Mouse (Mus musculus): ENCODE results near the gene Npc1l1.
"Not testable (repeated sequence)": the region's sequence is repeated elsewhere in the genome, so short reads cannot be mapped to it uniquely, and the experiment has no call there.

Gene Npc1l1

DNA sequence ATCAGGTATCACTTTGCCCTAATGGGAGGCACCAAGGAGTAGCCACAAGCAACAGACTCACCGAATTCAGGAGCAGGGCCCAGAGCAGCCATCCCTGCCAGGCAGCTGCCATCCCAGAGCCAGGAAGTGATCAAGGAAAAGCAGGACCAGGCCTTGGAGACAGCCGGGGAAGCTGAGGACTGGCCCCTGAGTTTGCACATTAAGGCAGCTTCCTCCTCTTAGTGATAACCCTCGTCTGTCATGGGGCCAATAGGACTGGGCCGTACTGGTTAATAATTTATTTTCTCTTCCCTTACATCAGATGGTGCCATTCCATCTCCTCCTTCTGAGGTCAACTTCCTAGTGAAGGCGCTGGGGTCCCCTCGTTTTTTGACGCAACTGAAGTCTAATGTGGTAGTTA is at the start of gene Npc1l1:
TSS of gene Npc1l1 (minus strand) at position 132 of the 400 bp plus-strand sequence.
- no peak for DNase-seq

DNA sequence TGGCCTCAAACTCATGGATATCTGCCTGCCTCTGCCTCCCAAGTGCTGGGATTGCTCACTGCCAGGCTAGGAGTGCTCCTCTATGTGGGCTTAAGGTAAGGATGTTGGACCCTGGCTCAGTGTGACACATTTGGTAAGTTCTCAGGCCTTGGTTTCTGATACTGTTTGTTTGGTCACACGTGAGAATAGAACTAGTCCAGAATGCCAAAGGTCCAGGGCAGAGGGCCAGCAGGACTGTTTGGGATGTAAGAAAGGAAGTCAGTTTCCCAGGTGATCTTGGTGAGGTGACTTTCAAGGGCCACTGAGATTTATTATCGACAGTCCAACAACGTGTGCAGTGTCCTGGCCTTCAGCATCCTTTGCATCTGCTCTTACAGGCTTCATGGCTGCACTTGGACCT is 46.5 kb upstream of the Npc1l1 start:
- DNase-seq: no peak

DNA sequence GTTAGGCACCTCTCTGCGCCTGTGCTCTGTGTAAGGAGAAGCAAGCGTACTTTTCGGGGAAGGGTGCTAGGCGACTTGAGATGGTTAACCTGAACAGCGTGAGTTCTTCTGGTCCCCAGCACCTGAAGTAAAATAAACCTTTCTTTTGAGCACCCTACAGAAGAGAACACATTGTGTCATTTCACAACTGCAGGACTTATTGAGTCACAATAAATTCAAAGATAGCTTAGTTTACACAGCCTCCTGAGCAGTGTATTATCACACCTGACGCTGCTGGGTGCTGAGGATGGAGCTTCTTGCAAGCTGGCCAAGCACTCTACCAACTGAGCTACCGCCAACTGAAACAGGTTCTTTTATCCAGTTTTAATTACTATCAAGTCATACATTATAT is 45.1 kb upstream of the Npc1l1 start:
- no peak for DNase-seq

- DNase-seq: peak; percentile 99
Measured at GRCm38 (mm10) chr11:6274387-6275093, 44.6 kb upstream of the Npc1l1 start, which contains the start of gene Tmed4. Tmed4 (minus strand) TSS chr11:6274870.

GRCm38 (mm10) chr11:6273607-6274006 is 43.7 kb upstream of the Npc1l1 start:
- DNase-seq: no peak

- DNase-seq: peak; percentile 98
Measured at GRCm38 (mm10) chr11:6267320-6268254, 37.6 kb upstream of the Npc1l1 start, which contains the start of gene Ddx56. Ddx56 (minus strand) TSS chr11:6267772.

GRCm38 (mm10) chr11:6266621-6267020 is 36.7 kb upstream of the Npc1l1 start:
- DNase-seq: no peak

- peak; percentile 82 for DNase-seq
Measured at GRCm38 (mm10) chr11:6261434-6262082, 31.6 kb upstream of the Npc1l1 start.

DNA sequence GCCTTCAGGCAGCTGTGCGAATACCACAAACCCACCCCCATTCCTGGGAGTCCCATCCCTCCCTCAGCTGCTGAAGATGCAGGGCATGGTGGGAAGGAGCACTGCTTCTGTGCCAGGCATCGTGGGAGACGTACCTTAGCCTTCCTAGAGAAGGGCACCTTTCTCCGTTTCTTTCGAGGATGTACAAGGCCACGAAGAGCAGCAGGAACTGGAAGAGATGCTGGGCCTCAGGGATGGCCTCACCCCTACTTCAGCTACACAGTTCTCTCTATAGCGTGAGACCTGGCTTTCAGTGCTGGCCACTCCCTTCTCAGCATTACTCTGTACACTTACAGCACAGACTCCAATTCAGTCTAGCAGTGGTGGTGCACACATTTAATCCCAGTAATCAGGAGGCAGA is 29.5 kb upstream of the Npc1l1 start:
- DNase-seq: no peak

DNA sequence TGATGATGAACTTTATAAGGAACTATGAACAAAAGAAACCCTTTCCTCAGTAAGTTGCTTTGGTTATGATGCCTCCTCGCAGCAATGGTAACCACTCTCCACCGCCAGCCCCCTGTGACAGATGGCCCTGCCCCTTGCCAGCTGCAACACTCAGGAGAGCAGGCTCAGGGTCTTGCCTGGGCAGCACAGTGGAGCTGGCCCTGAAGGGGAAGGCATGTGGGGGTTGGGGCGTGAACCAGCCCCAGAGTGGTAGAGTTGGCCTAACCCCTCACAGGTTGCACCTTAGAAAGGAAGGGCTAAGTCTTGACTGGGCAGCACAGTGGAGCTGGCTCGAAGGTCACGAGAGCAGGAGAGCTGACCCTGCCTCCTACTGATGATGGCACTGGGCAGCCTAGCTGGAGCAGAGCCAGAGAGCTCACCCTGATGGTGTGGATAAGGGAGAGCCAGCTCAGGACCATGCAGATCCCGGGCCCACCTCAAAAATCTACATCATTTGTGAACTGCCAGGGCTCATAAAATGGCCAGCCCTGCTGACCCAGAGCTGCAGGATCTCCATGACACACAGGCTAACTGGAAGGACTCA is 26.6 kb upstream of the Npc1l1 start:
- no peak for DNase-seq

- DNase-seq: not testable (repeated sequence)
Measured at GRCm38 (mm10) chr11:6254602-6255001, 24.7 kb upstream of the Npc1l1 start.

DNA sequence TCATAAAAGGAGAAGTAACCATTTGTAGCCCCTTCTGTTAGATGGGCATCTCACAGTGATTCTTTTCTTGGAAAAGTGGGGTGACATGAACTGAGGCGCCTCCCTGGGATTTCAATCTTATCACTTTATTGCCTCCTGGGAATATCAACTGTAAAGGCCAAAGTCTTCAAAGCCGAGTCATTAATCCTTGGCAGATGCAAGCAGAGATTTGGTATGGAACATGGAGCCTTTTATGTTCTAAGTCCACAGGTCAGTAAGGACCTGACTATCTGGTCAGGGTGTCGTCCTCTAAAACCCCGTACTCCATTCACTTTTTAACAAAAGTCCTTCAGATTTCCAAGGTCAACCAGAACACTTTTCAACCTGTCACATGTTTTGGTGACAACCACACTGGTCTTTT is 22.9 kb upstream of the Npc1l1 start:
- no peak for DNase-seq

DNA sequence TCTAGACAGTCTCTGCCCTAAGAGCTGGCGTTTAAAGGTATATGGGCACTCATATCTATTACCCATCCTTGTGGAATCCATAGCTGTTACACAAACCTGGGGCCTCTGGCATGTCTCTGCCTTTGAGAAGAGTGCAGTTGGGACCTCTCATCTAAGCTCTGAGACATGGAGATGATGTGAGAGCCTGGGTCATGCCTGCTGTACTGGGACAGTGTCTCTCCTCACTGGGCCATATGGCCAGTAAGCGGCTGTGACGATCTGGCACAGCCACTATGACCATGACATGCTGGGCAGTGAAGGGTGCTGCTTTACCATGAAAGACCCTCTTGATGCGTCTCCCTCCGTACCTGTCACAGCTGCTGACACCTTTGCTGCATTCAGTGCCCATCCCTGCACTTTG is 22.3 kb upstream of the Npc1l1 start:
- no peak for DNase-seq

DNA sequence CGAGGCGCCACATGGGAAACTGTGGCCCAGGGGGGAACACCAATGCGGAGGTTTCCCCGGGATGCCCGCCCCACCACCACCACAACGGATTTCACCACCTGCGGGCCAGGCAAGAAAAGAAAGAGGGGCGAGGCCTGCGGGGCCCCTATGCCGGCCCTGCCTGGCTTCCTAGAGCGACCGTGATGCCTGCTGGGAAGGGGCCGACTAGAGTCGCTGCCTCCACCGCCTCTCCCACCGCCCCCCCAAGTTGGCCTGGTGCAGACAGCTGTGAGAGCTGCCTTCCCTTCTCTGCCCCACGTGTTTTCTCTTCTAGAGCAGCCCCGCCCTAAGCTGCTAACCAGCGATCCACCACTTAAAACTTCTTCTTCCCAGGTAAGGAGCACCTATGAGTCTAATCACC is 14.8 kb upstream of the Npc1l1 start:
- no peak for DNase-seq

DNA sequence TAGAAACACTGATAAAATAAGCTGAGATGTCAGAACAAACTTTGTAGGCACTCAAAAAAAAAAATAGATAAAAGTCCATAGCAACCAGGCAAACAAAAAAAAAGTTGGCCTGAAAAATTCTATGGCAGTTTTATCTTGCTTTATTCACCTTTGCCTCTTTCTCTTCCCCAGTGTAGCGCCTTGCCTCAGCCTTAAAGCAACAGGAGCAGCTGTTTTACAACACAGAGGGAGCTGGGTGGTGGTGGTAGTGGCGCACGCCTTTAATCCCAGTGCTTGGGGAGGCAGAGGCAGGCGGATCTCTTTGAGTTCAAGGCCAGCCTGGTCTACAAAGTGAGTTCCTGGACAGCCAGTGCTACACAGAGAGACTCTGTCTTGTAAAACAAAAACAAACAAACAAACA is 3.1 kb upstream of the Npc1l1 start:
- DNase-seq: no peak

DNA sequence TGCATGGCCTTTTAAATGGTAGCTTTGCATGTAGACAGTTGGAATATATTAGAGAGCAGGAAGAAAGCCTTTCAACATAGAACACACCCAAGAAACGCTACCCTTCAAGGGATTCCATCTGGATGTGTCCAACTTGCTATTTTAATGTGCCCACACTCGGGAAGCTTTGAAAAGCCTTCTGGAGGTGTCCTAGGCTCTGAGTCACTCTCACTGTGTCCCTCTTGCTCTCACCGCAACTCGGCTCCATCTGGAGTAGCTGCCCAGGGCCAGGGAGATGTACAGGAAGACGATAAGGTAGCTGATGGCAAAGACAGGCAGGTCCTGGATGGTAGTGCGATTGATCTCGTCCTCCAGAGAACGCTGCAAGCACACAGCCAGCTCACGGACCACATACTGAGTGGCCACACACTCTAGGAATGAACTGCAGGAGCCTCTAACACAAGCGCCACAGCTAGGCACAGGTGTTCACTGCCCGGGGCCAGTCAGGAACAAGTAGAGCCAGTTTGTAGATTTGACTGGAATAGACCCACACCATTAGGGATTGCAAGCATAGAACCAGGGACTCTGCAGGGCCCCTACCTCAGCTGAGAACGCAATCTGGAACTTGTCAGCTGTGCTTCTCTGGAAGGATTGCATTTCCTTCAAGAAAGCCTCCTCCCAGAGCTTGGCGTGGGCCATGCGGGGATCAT is 5.3 kb downstream of the Npc1l1 start:
- DNase-seq: no peak

- no peak for DNase-seq
Measured at GRCm38 (mm10) chr11:6222187-6222586, 7.8 kb downstream of the Npc1l1 start.

DNA sequence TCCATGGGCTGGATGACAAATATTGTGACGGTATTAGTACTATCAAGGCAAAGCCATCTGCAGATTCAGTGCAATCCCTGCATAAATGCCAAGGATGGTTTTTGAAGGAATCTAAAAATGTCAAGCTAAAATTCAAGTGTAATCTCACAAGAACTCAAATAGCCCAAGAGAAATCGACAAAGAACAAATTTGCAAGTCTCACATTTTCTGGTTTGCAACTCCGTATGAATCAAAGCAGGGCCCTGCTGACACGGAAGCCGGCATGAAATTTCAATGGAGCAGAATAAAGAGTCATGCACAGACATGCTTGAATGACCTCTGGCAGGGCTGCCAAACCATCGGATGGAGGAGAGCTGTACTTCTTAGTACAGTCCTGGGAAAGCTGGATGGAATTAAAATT is 10.0 kb downstream of the Npc1l1 start:
- DNase-seq: no peak

- no peak for DNase-seq
Measured at GRCm38 (mm10) chr11:6218189-6218896, 11.6 kb downstream of the Npc1l1 start.

DNA sequence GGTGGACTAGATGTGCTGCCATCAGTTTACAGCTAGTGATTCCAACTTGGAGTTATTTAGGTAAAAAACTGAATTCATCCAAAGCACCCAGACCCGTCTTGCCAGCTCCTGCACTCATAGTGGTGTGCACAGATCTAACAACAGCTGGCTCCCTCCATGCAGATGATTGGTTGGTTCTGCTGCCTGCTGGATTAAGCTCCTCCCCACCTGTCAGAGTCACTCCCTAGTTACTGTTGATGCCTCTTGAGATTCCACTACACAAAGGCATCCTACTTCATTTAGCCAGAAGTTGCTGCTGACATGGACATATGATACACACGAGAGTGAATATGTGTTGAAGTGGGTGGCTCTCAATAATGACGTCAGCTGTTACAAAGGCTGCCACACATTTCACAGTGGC is 13.1 kb downstream of the Npc1l1 start:
- peak; percentile 23 for DNase-seq

- DNase-seq: no peak
Measured at GRCm38 (mm10) chr11:6208158-6208557, 21.8 kb downstream of the Npc1l1 start.

DNA sequence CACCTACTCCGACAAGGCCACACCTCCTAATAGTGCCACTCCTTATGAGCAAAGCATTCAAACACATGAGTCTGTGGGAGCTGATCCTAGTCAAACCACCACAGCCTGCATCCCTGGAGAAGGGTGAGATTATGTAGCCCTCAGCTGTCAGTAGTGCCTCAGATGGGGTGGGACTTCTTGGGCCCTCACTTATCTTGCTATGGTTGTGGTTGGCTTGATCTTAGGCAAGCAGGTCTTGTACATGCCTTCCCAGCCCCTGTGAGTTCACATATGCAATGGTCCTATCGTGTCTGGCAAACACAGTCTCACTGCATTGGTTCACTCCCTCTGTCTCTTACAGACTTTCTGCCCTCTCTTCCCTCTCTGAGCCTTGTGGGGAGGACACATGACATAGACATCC is 22.9 kb downstream of the Npc1l1 start:
- no peak for DNase-seq

Measured in retina, postnatal 1 day (tissue).